Mouse (Mus musculus): ENCODE measurements around the gene Ppil1. TPM values are rescaled to one million over a fixed set of nuclear protein-coding genes. Genes with fewer than 3 reads are reported as not detected.
A peak's percentile ranks its signal among the peaks of the same experiment; 100 is the strongest.
"Not testable (repeated sequence)": the region's sequence is repeated elsewhere in the genome, so short reads cannot be mapped to it uniquely, and the experiment has no call there.

Ppil1 gene
- polyA plus RNA-seq, 1 experiment from 2014 or later: 128 TPM

- Histone ChIP-seq H3K4me2 (replicated peaks; ENCODE audit: low read depth, low read length) (no peak overlapping the region; the same call in 1 of the 2 replicates), H3K36me3 (ENCODE audit: control insufficient read depth, insufficient read depth, low read length) (no peaks in the 10 kb centered on the region), H3K27ac (ENCODE audit: low read depth, low read length) (no peak overlapping the region), H3K4me1 (replicated peaks; ENCODE audit: control insufficient read depth, insufficient read depth, low read length) (no peaks in the 10 kb centered on the region), H3K27me3 (ENCODE audit: control insufficient read depth, insufficient read depth, low read length) (no peaks in the 10 kb centered on the region), H3K9ac (ENCODE audit: low read depth, low read length) (no peak overlapping the region), H3K9me3 (ENCODE audit: control insufficient read depth, low read length) (no peaks in the 10 kb centered on the region), H3K4me3 (ENCODE audit: low read depth, low read length) (no peak overlapping the region)
- 92% methylated on average over 9 of the region's 9 CpGs for WGBS
- no peak for ATAC-seq (ENCODE audit: low FRiP score)
- no peak for DNase-seq (ENCODE audit: low spot score)
Observed at GRCm38 (mm10) chr17:29270148-29270698, 6.2 kb upstream of the Ppil1 start.

- Histone ChIP-seq H3K9me3 (ENCODE audit: control insufficient read depth, low read length) (no peaks in the 10 kb centered on the region), H3K27ac (ENCODE audit: low read depth, low read length) (peak overlapping the region; percentile 89), H3K4me2 (replicated peaks; ENCODE audit: low read depth, low read length) (peak overlapping the region; percentile 75), H3K4me1 (replicated peaks; ENCODE audit: control insufficient read depth, insufficient read depth, low read length) (0 out of 2 replicates have a peak, but pooled peaks cover 3% of the 10 kb centered on the region), H3K27me3 (ENCODE audit: control insufficient read depth, insufficient read depth, low read length) (no peaks in the 10 kb centered on the region), H3K9ac (ENCODE audit: low read depth, low read length) (peak overlapping the region; percentile 96), H3K4me3 (ENCODE audit: low read depth, low read length) (peak overlapping the region; percentile 84), H3K36me3 (ENCODE audit: control insufficient read depth, insufficient read depth, low read length) (no peaks in the 10 kb centered on the region)
- 29% methylated on average over 10 of the region's 10 CpGs for WGBS
- DNase-seq (ENCODE audit: low spot score): no peak
- no peak for ATAC-seq (ENCODE audit: low FRiP score)
Observed at GRCm38 (mm10) chr17:29269349-29269706, 5.3 kb upstream of the Ppil1 start.

GRCm38 (mm10) chr17:29268682-29269348, 4.8 kb upstream of the Ppil1 start, which contains the start of gene BC004004:
BC004004 (plus strand) TSS chr17:29268788.
- H3K27me3 ChIP-seq (ENCODE audit: control insufficient read depth, insufficient read depth, low read length): no peaks in the 10 kb centered on the region
- peak within 1 kb of the TSS; percentile 89 for H3K27ac ChIP-seq (ENCODE audit: low read depth, low read length)
- no peaks in the 10 kb centered on the region for H3K36me3 ChIP-seq (ENCODE audit: control insufficient read depth, insufficient read depth, low read length)
- H3K4me3 ChIP-seq (ENCODE audit: low read depth, low read length): peak within 1 kb of the TSS; percentile 84
- ATAC-seq (ENCODE audit: low FRiP score) (peak; percentile 89), DNase-seq (ENCODE audit: low spot score) (peak; percentile 96)
- no peaks in the 10 kb centered on the region for H3K9me3 ChIP-seq (ENCODE audit: control insufficient read depth, low read length)
- peak within 1 kb of the TSS; percentile 96 for H3K9ac ChIP-seq (ENCODE audit: low read depth, low read length)
- H3K4me1 ChIP-seq (replicated peaks; ENCODE audit: control insufficient read depth, insufficient read depth, low read length): 0 out of 2 replicates have a peak, but pooled peaks cover 3% of the 10 kb centered on the region
- 1% methylated on average over 39 of the region's 63 CpGs for WGBS
- peak within 1 kb of the TSS; percentile 75 for H3K4me2 ChIP-seq (replicated peaks; ENCODE audit: low read depth, low read length)

GRCm38 (mm10) chr17:29267931-29268681, 4.1 kb upstream of the Ppil1 start:
- Histone ChIP-seq H3K4me1 (replicated peaks; ENCODE audit: control insufficient read depth, insufficient read depth, low read length) (0 out of 2 replicates have a peak, but pooled peaks cover 3% of the 10 kb centered on the region), H3K9ac (ENCODE audit: low read depth, low read length) (no peak overlapping the region), H3K27me3 (ENCODE audit: control insufficient read depth, insufficient read depth, low read length) (no peaks in the 10 kb centered on the region), H3K36me3 (ENCODE audit: control insufficient read depth, insufficient read depth, low read length) (no peaks in the 10 kb centered on the region), H3K9me3 (ENCODE audit: control insufficient read depth, low read length) (no peaks in the 10 kb centered on the region), H3K4me2 (replicated peaks; ENCODE audit: low read depth, low read length) (peak overlapping the region; percentile 19; the same call in 1 of the 2 replicates), H3K4me3 (ENCODE audit: low read depth, low read length) (peak overlapping the region; percentile 84), H3K27ac (ENCODE audit: low read depth, low read length) (no peak overlapping the region; the same call in 1 of the 2 replicates)
- peak; percentile 43; the same call in 1 of the 2 replicates for ATAC-seq (ENCODE audit: low FRiP score)
- 61% methylated on average over 6 of the region's 6 CpGs for WGBS
- no peak for DNase-seq (ENCODE audit: low spot score)

- H3K27ac ChIP-seq (ENCODE audit: low read depth, low read length); H3K9me3 ChIP-seq (ENCODE audit: control insufficient read depth, low read length); DNase-seq (ENCODE audit: low spot score); H3K36me3 ChIP-seq (ENCODE audit: control insufficient read depth, insufficient read depth, low read length); H3K4me3 ChIP-seq (ENCODE audit: low read depth, low read length); ATAC-seq (ENCODE audit: low FRiP score); H3K9ac ChIP-seq (ENCODE audit: low read depth, low read length); H3K4me1 ChIP-seq (replicated peaks; ENCODE audit: control insufficient read depth, insufficient read depth, low read length); H3K4me2 ChIP-seq (replicated peaks; ENCODE audit: low read depth, low read length); H3K27me3 ChIP-seq (ENCODE audit: control insufficient read depth, insufficient read depth, low read length): not testable (repeated sequence)
- WGBS: 81% methylated on average over 2 of the region's 2 CpGs
Observed at GRCm38 (mm10) chr17:29267040-29267439, 3.1 kb upstream of the Ppil1 start.

GRCm38 (mm10) chr17:29264760-29265159, 774 bp upstream of the Ppil1 start:
- no peaks in the 10 kb centered on the region for H3K9me3 ChIP-seq (ENCODE audit: control insufficient read depth, low read length)
- peak overlapping the region; percentile 94; the same call in 1 of the 2 replicates for H3K27ac ChIP-seq (ENCODE audit: low read depth, low read length)
- H3K9ac ChIP-seq (ENCODE audit: low read depth, low read length): peak overlapping the region; percentile 79
- no peak for DNase-seq (ENCODE audit: low spot score)
- no peaks in the 10 kb centered on the region for H3K36me3 ChIP-seq (ENCODE audit: control insufficient read depth, insufficient read depth, low read length)
- 0 out of 2 replicates have a peak, but pooled peaks cover 5% of the 10 kb centered on the region for H3K4me1 ChIP-seq (replicated peaks; ENCODE audit: control insufficient read depth, insufficient read depth, low read length)
- H3K4me2 ChIP-seq (replicated peaks; ENCODE audit: low read depth, low read length): peak overlapping the region; percentile 30; the same call in 1 of the 2 replicates
- no peak overlapping the region for H3K4me3 ChIP-seq (ENCODE audit: low read depth, low read length)
- no peaks in the 10 kb centered on the region for H3K27me3 ChIP-seq (ENCODE audit: control insufficient read depth, insufficient read depth, low read length)
- WGBS: 85% methylated on average over 5 of the region's 5 CpGs
- no peak for ATAC-seq (ENCODE audit: low FRiP score)

GRCm38 (mm10) chr17:29263417-29263816, 569 bp downstream of the Ppil1 start:
- under 1% methylated on average over 14 of the region's 14 CpGs for WGBS
- DNase-seq (ENCODE audit: low spot score) (no peak), ATAC-seq (ENCODE audit: low FRiP score) (no peak)
- Histone ChIP-seq H3K9me3 (ENCODE audit: control insufficient read depth, low read length) (no peaks in the 10 kb centered on the region), H3K27ac (ENCODE audit: low read depth, low read length) (peak overlapping the region; percentile 94), H3K27me3 (ENCODE audit: control insufficient read depth, insufficient read depth, low read length) (no peaks in the 10 kb centered on the region), H3K9ac (ENCODE audit: low read depth, low read length) (peak overlapping the region; percentile 79), H3K4me3 (ENCODE audit: low read depth, low read length) (peak overlapping the region; percentile 86), H3K4me2 (replicated peaks; ENCODE audit: low read depth, low read length) (peak overlapping the region; percentile 30), H3K4me1 (replicated peaks; ENCODE audit: control insufficient read depth, insufficient read depth, low read length) (0 out of 2 replicates have a peak, but pooled peaks cover 5% of the 10 kb centered on the region), H3K36me3 (ENCODE audit: control insufficient read depth, insufficient read depth, low read length) (no peaks in the 10 kb centered on the region)

GRCm38 (mm10) chr17:29262259-29262649, 1.7 kb downstream of the Ppil1 start:
- ATAC-seq (ENCODE audit: low FRiP score): no peak
- Histone ChIP-seq H3K4me2 (replicated peaks; ENCODE audit: low read depth, low read length) (peak overlapping the region; percentile 1; the same call in 1 of the 2 replicates), H3K9ac (ENCODE audit: low read depth, low read length) (no peak overlapping the region), H3K27ac (ENCODE audit: low read depth, low read length) (no peak overlapping the region), H3K4me1 (replicated peaks; ENCODE audit: control insufficient read depth, insufficient read depth, low read length) (0 out of 2 replicates have a peak, but pooled peaks cover 5% of the 10 kb centered on the region), H3K9me3 (ENCODE audit: control insufficient read depth, low read length) (no peaks in the 10 kb centered on the region), H3K36me3 (ENCODE audit: control insufficient read depth, insufficient read depth, low read length) (no peaks in the 10 kb centered on the region), H3K4me3 (ENCODE audit: low read depth, low read length) (no peak overlapping the region; the same call in 1 of the 2 replicates), H3K27me3 (ENCODE audit: control insufficient read depth, insufficient read depth, low read length) (no peaks in the 10 kb centered on the region)
- no peak for DNase-seq (ENCODE audit: low spot score)
- 71% methylated on average over 2 of the region's 2 CpGs for WGBS

All from hindbrain, embryonic 11.5 days (tissue).